Mouse (Mus musculus) urinary bladder, postnatal 10 days (tissue): Measurements from ENCODE around the gene Tnc.
"Not testable (repeated sequence)": the region's sequence is repeated elsewhere in the genome, so short reads cannot be mapped to it uniquely, and the experiment has no call there.

ENCODE experiments used
- DNase-seq: peaks from one replicate; pipeline ENCODE4 v3.0.0; 2022; ENCODE audit warnings: low spot score

The Tnc gene

DNA sequence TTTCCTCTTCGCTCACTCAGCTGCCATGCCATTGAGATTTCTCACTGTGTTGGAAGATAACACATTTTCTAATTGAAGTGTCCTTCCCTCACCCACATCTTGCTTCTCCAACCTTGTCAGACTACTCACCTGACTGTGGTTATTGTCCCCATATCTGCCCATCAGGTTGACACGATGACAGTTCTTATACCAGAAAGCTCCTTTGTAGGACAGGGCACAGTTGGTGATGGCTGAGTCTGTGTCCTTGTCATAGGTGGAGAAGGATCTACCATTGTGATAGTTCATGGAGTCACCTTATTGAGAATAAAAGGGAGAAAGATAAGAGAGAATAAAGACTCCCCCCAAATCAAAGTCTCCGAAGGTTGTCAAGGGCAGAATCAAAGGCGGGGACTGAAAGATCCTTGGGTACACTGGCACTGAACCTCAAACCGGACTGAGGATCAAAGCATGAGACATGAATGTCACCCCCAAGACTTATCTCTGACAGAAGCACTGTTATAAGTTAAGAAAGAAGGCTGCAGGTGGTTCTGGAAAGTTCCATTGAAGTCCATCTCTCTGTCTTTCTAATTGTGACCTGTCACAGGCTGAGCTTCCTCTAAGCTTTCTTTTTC lies 84.9 kb downstream of the Tnc start:
- DNase-seq: no peak

DNA sequence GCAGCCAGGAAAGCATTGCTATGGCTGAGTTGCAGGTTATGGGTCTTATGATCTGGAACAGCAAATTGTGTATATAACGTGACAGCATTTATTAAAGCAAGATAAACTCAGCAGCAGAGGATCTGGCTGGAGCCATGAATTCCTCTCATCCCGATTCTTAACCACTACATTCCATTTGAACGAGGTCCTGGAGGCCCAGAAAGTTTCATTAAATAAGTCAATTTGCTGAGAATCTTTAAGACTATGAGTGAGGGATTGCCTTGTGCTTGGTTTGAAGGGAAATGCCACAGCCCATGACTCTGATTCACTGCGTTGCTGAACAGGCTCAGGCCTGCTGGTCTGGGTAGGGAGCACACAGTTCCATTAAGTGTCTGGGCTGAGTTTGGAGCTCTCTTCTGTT lies 88.2 kb downstream of the Tnc start:
- no peak for DNase-seq

DNA sequence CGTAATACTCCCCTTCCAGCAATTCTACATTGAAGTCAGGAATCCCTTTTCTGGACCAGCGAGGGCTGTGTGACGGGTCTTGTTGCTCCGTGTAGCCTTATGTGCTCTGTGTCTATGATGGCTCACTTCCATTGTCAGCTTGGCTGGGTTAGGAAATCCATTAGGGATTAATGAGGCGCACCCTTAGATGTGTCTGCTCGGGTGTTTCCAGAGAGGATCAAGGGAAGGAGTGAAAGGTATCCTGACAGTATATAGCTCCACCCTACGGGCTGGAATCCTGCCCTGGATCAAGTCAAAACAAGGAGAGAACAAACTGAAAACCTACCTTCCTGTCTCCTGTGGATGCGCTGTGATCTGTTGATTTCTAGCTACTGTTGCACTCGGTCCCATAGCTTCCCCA lies 96.8 kb downstream of the Tnc start:
- no peak for DNase-seq

- not testable (repeated sequence) for DNase-seq
Measured at GRCm38 (mm10) chr4:63948688-63949073, 98.1 kb downstream of the Tnc start.

DNA sequence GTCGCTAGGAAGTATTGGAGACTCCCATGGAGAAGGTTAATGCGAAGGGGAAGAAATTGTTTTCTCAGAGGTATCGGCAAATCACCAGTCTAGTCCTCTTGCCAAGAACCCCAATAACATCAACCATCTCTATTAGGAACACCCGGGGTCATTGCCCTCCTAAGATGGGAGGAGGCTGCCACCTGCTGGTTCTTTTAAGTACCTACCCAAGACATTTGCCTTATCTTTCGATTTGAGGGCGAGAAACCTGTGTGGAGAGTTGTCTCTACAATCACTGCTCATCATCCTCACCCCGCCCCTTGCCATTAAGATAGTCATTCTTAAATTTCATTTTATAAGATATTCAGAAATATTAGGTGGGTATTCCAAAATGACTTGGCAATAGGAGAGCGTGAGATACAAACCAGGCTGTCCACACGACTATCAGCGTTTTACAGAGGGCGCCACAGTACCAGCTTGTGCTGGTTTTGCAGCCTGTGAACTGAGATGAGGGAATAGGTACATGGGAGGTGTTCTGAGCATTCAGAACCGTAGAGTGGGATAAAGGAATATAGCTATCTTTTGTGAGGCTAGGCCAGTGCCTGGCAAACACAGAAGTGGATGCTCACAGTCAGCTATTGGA lies 98.6 kb downstream of the Tnc start:
- no peak for DNase-seq

DNA sequence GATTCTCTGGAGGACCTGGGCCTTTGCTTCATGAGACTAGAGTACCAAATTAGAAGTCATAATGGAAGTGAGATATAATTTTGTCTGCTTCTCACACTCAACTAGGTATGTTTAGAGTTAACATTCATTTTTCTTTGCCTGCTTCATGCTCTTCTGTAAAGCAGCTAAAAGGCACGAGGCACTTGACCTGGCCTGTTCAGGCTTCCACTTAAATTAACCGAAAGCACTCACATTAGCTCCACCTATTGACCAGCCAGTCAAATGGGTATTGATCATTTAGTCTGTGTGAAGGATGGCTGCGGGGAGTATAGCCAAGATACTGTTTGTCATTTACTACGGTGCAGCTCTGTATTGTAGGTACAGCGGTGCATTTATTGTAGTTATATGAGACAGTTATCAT lies 103.0 kb downstream of the Tnc start:
- no peak for DNase-seq

DNA sequence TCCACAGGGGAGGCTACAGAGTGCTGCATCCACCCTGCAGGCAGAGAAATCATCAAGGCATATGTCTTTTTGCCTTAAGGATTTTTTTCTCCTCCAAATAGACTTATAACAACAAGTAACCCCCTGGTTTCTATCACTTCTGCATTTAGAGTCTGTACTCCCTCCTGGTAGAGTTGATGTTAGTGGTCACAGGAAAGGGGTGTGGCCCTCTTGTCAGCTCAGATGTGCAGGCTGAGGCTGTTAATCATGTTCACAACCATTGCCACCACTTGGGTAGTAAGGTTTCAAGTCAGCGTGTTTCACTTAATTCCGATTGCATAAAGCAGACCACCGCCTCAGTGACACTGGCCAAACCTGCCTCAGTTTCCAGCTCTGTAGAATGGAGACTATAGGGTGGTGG lies 103.9 kb downstream of the Tnc start:
- DNase-seq: no peak

DNA sequence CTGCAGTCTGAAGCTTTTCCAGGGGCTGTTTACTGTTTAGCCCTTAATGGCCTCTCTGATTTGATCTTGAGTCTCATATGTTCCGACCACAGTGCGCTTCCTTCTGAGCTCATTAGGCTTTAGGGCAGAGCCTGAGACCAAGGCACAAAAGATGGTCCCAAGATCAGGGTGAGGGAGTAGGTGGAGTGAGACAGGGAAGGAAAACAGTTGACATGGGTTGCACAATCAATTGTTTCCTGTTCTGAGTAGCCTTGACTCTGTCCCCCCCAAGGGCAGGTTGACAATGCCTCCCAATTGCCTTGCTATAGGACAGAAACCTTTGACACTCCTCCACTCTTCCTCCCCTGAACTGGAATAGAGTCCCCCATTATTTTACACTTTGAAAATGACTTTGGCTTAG lies 105.4 kb downstream of the Tnc start:
- no peak for DNase-seq

DNA sequence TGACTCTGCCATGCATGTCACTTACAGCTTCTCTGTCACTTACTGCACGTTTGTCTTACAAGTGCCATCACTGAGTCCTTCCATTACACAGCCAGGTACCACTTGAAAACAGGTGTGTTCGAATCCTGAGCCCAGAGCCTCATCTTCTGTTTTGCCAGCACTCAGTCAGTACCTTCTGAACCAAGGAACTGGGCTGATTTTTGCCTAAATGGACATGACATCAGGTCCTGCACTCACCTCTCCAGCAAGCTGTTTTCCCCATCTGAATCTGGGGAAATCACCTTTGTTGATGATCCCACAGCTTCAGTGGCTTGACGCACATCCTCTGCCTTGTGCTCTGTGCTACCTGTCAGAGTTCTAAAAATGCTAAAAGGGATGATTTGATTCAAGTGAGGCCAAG lies 107.4 kb downstream of the Tnc start:
- DNase-seq: no peak

- DNase-seq: no peak
Measured at GRCm38 (mm10) chr4:63935960-63936359, 110.9 kb downstream of the Tnc start.

- no peak for DNase-seq
Measured at GRCm38 (mm10) chr4:63935314-63935713, 111.5 kb downstream of the Tnc start.

DNA sequence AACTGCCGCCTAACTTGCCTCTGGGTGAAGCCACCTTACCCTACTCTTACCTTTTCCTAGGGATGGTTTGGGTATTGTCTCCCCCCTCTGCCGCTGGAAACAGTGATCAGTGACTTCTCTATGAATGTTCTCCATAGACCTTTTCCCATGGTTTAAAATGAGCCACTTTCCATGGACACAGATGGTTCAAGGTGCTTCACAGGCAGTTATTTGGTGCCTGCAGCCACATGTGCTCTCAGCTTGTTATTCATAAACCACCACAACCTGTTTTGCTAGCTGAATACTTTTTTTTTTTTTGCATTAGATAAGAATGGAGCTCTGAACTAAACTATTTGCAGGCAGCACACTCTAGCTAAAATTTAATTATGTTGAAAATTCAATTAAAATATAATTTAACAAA lies 116.0 kb downstream of the Tnc start:
- DNase-seq: no peak

GRCm38 (mm10) chr4:63929490-63929889 lies 117.3 kb downstream of the Tnc start:
- no peak for DNase-seq

GRCm38 (mm10) chr4:63928192-63928591 lies 118.6 kb downstream of the Tnc start:
- DNase-seq: no peak

GRCm38 (mm10) chr4:63917181-63917580 lies 129.6 kb downstream of the Tnc start:
- no peak for DNase-seq

GRCm38 (mm10) chr4:63916753-63917152 lies 130.1 kb downstream of the Tnc start:
- no peak for DNase-seq

DNA sequence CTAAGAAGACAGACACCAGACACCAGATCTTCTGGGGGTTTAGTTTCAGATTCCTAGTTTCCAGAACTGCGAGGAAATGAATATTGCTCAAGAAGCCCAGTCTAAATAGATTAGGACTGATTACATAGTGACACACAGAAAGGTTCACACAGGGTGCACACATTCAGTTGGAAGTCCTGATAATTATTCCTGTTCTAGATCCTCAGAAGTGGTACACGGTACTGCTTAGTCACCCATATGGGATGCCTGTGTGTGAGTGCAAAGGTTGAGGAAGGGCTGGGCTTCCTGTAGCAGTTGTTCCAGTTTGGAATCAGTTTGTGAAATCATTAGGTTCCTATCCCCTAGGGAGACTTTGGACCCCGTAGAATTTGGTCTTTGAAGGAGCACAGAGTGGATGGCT lies 130.5 kb downstream of the Tnc start:
- DNase-seq: no peak
